Mouse (Mus musculus) frontal cortex, postnatal 36 days (tissue): ENCODE results near the gene Kat2a.
A peak's percentile ranks its signal among the peaks of the same experiment; 100 is the strongest.

Source experiments
- DNase-seq, 2 experiments: peaks; one replicate each; pipeline ENCODE4 v3.0.0; 2022; ENCODE audit warnings: low spot score in 2 of 2

The Kat2a gene

DNA sequence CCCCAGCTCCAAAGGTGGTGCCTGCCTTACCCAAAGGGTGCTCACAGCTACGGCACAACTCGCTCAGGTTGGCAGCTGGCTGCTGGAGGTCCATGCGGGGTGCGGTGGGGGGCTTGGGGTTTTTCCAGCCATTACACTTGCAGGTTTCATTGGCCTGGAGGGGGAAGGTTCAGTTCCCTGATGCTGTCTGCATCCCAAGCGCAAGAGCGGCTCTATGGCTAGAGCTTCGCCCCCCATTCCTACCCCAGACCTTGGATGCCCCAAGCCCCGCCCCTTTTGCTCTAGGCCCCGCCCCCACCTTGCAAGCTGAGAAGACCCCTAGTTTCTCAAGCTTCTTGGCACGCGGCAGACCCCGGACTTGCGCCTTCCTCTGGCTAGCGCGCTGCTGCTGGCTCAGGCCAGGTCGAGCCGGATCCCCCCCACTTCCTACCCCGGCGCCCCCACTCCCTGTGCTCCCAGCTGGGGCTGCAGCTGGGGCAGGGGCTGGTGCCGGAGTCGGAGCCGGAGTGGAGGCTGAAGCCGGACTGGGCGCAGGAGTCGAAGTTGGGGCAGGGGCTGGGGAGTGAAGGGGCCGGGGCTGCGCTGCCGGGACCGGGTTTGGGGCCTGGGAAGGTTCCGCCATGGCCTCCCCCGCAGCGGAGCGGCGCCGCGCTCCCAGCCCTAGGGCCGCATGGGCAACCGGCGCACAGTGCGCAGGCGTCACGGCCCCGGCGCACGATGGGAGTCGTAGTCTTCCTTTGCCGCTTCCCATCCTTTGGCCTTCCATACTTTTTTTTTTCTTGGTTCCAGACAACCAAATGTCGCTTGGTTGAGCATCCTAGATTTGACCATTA is at the start of gene Kat2a:
Gene Kat2a (minus strand): TSS at position 683 of the 833 bp plus-strand sequence.
- peak; percentile 80 to 88 for DNase-seq

DNA sequence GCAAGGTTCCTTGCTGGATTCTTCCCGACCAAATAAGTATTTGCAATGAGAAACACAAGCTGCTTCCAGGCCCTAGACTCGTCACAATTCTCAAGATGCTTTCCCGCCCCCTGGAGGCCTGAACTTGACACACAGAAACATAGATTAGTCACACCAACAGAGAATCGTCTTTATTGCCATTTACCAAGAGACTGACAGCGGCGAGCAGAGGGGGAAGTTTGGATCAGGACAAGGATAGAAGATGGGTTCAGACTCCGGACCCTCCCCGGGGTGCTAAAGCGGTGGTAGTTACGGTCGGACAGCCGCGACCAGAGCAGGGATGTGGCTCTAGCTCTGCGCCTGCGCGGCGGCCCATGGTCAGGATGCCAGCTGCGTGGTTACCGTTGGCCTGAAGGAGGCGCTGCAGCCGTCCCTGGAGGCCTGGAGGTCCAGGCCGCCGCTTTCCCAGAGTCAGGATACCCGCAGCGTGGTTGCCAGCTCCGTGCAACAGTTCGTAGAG is 49.3 kb upstream of the Kat2a start:
- DNase-seq = peak; percentile 92 to 94

DNA sequence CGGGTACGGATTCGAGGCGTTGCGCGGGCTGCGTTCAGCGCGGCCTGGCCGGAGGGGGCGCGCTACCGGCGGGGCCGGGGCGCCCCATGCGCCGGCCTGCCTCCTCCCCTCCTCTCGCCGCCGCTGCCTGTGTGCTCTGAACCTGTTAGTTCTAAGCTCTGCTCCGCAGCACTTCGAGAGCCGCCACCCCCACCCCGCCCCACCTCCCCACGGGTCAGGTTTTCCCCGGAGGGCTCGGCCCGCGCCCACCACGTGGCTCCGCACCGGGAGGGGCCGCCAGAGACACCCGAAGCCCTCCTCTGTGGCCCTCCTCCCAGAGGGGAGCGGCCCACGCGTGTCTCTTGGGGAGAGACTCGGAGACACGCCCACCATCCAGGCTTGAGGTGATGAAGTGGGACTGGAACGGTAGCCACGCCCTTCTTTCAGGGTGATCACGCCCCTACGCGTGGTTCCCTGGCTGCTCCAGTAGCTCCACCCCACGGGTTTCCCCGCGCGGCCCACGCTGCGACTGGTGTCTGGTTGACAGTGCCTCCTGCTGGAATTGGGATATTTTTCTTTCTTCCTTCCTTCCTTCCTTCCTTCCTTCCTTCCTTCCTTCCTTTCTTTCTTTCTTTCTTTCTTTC is 47.5 kb upstream of the Kat2a start, which contains the start of gene Kcnh4:
Gene Kcnh4 (minus strand): TSS at position 332 of the 623 bp plus-strand sequence.
- peak; percentile 90 to 94 for DNase-seq

DNA sequence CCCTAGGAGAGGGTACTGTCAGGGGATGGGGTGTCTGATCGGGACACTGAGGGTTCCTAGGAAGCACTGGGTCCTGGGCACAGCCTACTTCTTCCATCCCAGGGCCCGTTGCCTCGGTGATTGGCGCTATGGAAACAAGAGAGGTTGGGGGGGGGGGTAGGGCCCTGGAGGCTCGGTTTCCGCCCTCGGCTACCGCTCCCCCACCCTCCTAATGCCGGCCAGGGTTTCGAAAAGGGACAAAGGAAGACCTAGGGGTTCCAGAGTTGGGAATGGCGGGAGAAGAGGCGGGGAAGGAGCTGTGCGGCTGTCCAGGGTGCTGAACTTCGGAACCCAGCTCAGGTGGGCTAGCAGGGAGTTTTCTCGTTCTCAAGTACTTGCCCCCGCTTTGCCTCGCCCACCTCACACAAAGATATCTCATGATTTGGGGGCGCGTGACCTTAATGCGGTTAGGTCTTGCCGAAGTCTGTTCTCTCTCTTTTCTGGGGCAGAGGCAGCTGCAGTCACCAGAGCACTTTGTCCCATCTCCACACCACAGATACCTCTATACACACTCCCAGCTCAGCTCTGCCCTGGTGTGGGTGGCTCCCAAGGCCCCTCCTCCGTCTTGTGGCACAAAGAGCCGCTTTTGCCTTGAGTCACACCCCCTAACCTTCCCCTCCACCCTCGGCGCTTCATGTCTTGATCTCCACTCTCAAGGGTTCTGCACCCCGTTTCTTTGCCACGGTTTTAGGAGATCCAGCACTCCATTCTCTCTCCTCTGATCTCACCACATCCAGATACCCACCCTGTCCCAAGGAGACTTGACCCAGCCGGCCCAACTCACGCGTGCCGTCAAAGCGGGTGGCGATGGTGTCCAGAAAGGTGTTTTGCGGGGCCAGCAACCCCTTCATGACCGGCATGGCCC is 46.7 kb upstream of the Kat2a start:
- no peak for DNase-seq

DNA sequence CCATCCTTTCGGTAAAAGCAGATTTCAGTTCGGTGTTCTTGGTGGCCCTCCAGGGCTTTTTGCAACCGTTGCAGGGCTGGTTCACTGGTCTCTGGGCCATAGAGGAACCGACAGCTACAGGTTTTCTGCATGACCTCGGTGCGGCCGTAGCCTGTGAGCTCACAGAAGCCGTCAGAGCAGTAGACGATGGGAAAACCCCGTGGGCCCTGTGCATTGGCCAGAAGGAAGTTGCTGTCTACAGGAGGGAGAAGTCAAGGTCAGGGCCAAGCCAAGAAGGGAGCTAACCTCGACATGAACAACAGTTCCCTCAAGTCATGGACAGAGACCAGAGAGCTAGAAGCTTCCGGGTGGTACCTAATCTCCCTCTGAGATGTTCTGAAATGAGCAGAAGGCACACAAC is 45.3 kb upstream of the Kat2a start:
- DNase-seq = no peak

DNA sequence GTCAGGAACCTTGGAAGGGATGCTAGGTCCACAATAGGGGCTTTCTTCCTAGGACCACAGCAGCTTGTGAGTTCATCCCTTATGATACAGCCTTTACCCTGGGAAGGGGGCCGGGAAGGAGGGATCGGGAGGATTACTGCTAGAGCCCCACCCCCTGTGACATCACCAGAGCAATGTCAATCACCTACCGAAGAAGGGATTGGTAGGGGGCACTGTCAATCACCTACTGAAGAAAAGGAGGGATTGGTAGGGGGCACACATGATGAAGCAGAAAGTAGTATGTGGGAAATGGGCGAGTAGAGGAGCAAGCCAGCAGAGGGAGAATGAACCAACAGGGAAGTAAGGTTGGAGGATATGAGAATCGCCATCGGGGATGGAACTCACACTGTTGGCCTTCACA is 44.2 kb upstream of the Kat2a start:
- DNase-seq = no peak

DNA sequence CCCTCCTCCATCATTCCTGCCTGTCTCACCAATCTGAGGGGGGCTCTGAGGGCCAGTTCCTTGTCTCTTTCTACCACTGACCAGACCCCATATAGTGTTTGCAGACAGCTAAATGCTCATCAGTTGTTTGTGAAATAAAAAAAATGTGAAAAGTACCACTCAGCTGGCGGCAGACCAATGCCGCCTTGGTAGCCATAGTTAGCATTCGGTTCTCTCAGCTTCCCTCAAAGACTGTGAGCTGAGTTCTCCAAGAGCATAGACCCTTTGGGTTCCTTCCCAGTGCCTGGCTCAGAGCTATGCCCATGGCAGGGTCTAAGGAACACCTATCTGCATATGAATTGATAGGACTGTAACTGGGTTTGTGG is 42.4 kb upstream of the Kat2a start:
- peak; percentile 53 to 74 for DNase-seq

DNA sequence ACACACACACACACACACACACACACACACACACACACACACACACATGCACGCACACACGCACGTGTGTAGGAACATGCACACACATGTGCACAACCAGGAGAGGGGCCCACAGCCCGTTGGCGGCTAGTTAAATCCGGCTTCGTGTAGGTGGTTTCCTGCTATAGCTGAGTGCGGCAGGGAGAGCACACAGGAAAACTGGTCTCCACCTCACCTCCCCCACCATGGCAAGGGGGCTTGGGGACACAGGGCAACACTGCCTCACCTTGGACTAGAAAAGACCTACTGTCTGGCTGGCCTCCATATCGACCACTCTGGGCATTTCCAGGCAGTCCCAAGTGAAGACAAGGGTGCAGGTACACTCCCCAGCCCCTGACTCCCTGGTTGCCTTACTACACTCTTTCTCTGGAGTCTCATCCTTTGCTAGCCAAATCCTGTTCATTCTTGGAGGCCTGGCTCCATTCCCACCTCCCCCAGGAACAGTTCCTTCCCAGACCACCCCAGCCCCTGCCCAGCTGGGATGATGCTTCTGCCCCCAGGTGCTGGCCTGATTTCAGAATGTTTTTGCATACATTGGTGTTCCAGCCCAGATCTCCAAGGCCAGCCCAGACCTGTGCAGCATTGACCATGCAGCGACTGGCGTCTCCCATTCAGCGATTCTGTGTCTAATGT is 41.9 kb upstream of the Kat2a start:
- DNase-seq = peak; percentile 70 to 82

DNA sequence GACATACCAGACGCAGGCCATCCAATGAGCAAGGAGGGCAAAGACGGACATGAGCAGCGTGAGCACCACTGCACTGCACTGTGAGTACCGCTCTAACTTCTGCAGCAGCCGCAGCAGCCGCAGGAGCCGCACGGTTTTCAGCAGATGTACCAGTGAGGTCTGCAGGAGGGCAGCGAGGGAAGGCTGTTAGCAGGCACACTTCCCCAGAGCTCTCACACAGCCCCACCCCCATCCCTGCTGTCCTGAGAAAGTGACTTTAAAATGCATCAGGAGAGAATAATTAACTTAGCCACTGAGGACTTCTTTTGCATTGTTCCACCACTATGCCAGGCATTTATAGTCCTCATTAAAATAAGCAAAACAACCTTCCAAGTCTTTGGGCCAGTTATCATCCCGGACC is 40.0 kb upstream of the Kat2a start:
- no peak for DNase-seq

DNA sequence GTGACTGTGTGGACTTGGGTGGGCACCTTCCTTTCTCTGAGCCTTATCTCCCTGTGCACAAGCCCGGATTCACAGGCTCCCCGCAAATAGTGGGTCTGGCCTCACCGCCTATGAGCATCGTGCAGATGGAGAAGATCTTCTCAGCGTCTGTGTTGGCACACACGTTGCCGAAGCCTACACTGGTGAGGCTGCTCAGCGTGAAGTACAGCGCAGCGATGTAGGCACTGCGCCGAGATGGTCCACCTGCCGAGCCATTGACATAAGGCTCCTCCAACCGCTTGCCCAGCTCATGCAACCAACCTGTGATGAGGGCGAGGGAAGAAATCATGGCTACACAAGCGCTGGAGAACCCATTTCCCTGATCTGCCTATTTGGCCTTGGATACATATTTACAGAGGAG is 37.9 kb upstream of the Kat2a start:
- no peak for DNase-seq

DNA sequence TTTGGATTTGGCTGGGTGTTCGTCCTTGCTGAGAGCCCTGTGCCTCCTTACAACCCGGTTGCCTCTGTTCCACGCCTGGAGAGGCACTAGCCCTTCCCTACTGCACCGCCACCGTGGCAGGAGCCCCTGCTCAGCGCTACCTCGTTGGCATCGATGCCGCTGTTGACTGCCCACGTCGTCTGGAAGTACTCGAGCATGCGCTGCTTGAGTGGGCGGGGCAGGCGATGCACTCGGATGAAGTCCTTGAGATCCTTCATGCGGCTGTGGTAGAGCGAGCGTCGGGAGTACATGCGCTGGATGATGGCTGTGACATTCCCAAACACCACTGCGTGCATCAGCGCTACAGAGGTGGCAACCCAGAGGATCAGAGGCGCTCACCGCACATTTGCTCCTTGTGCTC is 37.2 kb upstream of the Kat2a start:
- DNase-seq = peak; percentile 58 to 76

DNA sequence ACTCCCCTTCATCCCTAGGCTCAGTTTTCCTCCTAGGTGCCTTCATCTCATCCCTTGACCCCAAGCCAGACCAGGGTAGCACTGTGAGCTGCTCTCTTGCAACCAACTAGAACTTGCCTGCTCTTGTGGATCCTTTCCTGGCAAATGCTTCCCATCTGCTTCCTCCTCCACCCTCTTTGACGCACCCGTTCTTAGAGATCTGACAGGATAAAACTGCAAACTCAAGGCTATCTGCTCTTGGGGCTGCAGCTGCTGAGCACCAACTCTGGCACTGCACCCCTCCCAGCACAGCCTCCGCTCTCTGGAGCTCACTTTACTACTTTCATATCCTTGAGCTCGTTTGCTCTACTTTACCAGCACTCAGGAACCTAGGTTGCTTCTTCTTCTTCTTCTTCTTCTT is 36.4 kb upstream of the Kat2a start:
- DNase-seq = peak in 1 of 2 experiments; percentile 28

DNA sequence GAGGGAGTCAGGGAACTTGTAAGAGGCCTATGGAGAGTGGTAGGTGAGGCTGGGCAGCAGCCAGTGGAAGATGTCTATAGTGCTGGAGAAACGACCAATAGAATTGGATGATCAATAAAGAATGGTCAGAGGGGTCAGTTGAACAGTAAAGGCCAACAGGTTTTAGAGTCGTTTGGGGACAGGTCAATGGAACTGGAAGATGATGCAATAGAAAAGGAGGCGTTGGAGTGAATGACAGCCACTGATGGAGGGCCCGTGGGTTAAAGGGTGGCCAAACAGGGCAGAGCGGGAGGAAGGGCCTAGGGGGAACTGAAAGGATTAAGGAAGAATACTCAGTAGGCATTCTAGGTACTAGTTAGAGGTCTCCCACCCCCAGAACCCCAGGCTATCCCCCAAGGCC is 34.8 kb upstream of the Kat2a start:
- no peak for DNase-seq

DNA sequence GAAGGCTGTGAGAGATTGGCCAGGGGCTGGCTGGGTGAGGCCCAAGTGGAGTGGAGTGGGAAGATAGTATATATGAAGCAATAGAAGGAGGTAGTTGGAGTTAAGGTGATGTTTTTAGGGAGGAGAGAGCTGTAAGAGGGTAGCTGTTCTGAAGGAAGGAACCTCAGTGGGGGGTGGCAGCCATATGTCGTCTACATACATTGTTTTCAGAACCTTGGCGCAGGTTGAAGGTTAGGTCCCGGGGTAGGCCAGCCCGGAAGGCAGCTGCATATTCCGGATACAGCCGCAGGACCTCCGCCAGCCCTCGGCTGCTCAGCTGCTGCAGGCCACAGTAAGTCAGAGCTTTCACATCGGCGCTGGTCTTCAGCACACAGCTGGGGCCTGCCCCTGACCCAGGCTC is 34.3 kb upstream of the Kat2a start:
- no peak for DNase-seq

DNA sequence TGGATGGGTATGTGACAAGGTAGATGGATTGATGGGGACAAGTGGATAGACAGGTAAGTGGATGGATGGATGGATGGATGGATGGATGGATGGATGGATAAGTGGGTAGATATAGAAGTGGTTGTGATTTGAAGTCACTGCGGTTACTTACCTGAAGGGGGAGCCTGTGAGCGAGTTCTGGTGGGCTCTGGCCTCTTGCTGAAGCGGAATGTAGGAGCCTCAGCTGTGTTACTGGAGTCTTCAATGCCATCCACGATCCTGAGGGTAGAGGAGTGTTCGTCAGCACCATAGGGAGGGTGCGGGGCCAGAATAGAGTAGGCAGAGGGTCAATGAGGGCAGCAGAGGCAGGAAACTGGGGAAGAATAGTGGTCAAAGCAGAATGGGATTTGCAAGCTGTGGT is 32.8 kb upstream of the Kat2a start:
- no peak for DNase-seq

DNA sequence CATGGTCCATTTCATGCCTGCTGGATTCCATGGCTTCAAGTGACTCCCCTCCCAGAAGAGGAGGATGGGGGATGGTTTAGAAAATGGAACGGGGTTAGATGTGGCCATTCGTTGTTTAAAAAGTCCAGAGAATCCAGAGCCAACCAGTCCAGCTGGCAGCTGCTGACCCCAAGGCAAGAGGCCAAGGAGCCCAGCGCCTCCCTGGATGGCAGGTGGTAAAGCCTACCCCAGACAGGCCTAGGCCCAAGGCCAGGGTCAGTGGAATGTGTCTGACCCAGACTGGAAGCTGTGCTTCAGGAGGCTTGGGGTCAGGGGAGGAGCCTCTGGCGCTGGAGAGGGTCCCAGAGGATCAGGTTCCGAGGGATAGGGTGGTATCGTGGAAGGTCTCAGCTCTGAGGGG is 29.1 kb upstream of the Kat2a start:
- no peak for DNase-seq

DNA sequence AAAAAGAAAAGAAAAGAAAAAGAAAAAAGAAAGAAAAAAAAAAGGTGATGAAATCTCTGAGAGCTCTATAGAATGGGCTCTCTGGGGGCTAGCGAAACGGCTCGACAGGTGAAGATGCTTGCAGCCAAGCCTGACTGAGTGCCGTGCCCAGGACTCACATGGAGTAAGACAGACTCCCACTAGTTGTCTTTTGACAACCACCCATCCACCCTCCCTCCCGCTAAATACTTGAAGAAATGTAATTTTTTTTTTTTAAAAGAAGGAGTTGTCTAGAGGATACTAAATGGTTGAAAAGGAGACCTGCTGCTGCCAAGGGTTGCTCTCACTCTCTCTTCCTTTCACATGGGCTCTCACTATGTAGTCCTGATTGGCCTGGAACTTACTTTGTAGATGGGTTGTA is 26.5 kb upstream of the Kat2a start:
- no peak for DNase-seq

DNA sequence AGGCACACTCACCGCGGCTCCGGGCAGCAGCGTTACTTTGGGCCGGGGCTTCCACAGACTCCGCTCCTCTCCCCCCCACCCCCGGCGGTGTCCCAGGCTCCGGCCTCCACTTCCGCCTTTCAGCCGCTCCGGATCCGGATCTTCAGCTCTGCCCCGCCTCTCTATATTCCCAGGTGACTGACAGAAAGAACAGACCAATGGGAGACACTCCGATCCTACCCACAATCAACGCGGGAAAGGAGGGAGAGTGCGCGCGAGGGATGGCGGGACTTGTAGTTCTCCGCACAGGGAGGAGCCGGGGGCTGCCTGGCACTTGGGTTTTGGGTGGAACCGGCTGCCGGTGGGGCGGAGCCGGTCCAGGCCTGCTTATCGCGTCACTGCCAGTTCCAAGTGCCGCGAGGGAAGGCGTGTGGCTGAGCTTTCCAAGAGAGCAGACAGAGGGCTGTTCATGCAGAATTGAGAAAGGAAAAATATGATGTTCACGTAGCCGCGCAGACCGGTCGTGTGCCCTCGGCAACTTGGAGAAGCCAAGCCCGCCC is 25.9 kb upstream of the Kat2a start, which contains the start of gene Rab5c:
Gene Rab5c (minus strand): TSS at position 150 of the 539 bp plus-strand sequence.
- peak; percentile 99 for DNase-seq

DNA sequence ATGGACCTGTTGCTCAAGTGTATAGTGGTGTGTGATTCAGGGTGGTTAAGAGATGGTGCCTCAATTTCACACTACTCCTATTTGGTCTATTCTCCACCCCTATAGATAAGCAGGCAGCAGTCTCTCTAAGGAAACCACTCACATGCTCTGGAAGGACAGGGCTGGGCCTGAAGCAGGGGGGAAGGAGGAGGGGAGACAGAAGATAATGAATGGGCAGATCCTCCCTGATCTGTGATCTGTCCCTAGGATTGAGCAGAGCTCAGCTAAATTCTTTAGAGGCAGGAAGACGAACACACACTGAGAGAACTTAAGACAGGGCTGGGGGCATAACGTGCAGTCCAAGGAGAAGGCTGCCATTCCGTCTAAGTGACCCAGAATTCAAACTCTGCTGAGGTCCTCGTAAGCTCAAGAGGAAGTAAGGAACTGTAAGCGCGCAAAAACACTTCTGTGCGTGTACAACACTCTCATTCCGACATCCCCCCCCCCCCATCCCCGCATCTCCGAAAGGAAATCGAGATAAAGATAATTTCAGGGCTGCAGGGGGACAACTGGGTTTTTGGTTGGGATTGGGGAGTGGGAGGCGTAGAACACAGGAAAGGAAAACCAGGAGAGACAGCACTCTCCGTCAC is 25.0 kb upstream of the Kat2a start:
- no peak for DNase-seq

DNA sequence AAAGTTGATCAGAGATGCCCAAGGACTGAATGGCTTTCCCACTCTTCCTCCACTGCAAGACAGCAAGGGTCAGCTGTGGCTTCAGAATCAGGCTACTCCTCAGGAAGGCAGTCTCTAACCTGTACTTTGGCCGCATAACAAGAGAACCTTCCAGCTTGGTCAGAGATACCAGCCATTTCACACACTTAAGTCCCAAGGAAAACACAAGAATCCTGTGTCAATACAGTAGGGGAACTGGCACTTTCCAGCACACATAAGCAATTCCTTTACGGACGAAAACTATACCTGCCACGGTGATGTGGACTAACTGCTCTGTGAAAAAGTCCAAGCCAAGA is 24.4 kb upstream of the Kat2a start:
- DNase-seq = no peak
